Comparison of ENCODE assay signal across 19 mouse cellular contexts in the genomic region with DNA sequence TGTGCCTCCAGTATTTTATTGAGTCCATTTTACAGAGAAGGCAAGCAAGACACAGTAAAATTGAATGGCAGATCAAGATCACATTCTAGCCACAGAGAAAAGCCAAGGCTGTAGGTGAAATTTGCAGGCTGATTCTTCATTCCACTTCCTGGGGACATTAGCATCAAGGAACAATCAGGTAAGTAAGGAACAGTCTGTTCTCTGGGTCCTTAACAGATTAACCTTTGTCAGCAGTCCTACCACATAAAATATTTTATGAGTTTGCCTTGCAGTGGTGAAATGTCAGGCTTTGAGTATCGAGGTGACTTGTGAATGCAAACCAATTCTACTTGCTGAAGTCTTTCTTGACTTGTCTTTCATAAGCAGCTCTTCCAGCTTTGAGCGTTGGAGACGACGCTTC.
"Had no signal": no experiment of that assay in that cellular context is flagged by ENCODE, and none has a peak within 500 bp of the region (broad histone marks: within the 10 kb centered on the region; RNA-seq: fewer than 3 reads in every experiment).

No protein-coding gene starts in this region.

- H3K27ac ChIP-seq: lung, embryonic 15.5 days; midbrain, embryonic 10.5 days; midbrain, embryonic 12.5 days; neural tube, embryonic 13.5 days; neural tube, embryonic 15.5 days; stomach, embryonic 15.5 days; stomach, postnatal 0 days had no signal

- H3K36me3 ChIP-seq: lung, embryonic 15.5 days; midbrain, embryonic 10.5 days; midbrain, embryonic 12.5 days; neural tube, embryonic 13.5 days; neural tube, embryonic 15.5 days; stomach, embryonic 15.5 days had no signal

- ATAC-seq: liver, postnatal 0 days; midbrain, embryonic 16.5 days had no signal

- H3K27me3 ChIP-seq: lung, embryonic 15.5 days; midbrain, embryonic 12.5 days; neural tube, embryonic 13.5 days; neural tube, embryonic 15.5 days; stomach, embryonic 15.5 days had no signal

- H3K4me3 ChIP-seq: lung, embryonic 15.5 days; midbrain, embryonic 10.5 days; midbrain, embryonic 12.5 days; myocyte; neural tube, embryonic 13.5 days; neural tube, embryonic 15.5 days; stomach, embryonic 15.5 days had no signal

- H3K9me3 ChIP-seq: lung, embryonic 15.5 days; midbrain, embryonic 10.5 days; midbrain, embryonic 12.5 days; neural tube, embryonic 13.5 days; neural tube, embryonic 15.5 days; stomach, embryonic 15.5 days had no signal

- H3K4me2 ChIP-seq: lung, embryonic 15.5 days; midbrain, embryonic 12.5 days; neural tube, embryonic 13.5 days; neural tube, embryonic 15.5 days; stomach, embryonic 15.5 days had no signal

- DNase-seq: liver, postnatal 0 days; lung, adult 2 months; lung, postnatal 10 days; lung, postnatal 4 days; midbrain, embryonic 14.5 days; retina, postnatal 1 day; right cerebral cortex, adult 18-20 months; thymus, adult 2 months; thymus, postnatal 25 days; thymus, postnatal 4 days had no signal

- H3K9ac ChIP-seq: liver, postnatal 0 days; lung, embryonic 15.5 days; midbrain, embryonic 12.5 days; neural tube, embryonic 13.5 days; neural tube, embryonic 15.5 days; stomach, embryonic 15.5 days had no signal

- H3K4me1 ChIP-seq: lung, embryonic 15.5 days had no signal
